Mouse (Mus musculus): ENCODE results near the gene Siah3. TPM values are rescaled to one million over a fixed set of nuclear protein-coding genes. Genes with fewer than 3 reads are reported as not detected.

Gene Siah3
- total RNA-seq, 2 experiments from 2014 or later: 6.2 to 6.5 TPM

- DNase-seq (ENCODE audit: low spot score in 2 of 2): no peak
Measured at GRCm38 (mm10) chr14:75461770-75462169, 6.0 kb downstream of the Siah3 start.

- DNase-seq (ENCODE audit: low spot score in 2 of 2): no peak
Measured at GRCm38 (mm10) chr14:75463171-75463570, 7.4 kb downstream of the Siah3 start.

GRCm38 (mm10) chr14:75468941-75469340, 13.2 kb downstream of the Siah3 start:
- DNase-seq (ENCODE audit: low spot score in 2 of 2): no peak

GRCm38 (mm10) chr14:75473061-75473930, 17.5 kb downstream of the Siah3 start:
- DNase-seq (ENCODE audit: low spot score in 2 of 2): no peak

GRCm38 (mm10) chr14:75475887-75476286, 20.1 kb downstream of the Siah3 start:
- no peak for DNase-seq (ENCODE audit: low spot score in 2 of 2)

GRCm38 (mm10) chr14:75482231-75483175, 26.7 kb downstream of the Siah3 start:
- DNase-seq (ENCODE audit: low spot score in 2 of 2): no peak

- no peak for DNase-seq (ENCODE audit: low spot score in 2 of 2)
Measured at GRCm38 (mm10) chr14:75483176-75483546, 27.4 kb downstream of the Siah3 start.

- no peak for DNase-seq (ENCODE audit: low spot score in 2 of 2)
Measured at GRCm38 (mm10) chr14:75487932-75488331, 32.1 kb downstream of the Siah3 start.

- DNase-seq (ENCODE audit: low spot score in 2 of 2): no peak
Measured at GRCm38 (mm10) chr14:75493555-75494194, 37.9 kb downstream of the Siah3 start.

GRCm38 (mm10) chr14:75494926-75495325, 39.1 kb downstream of the Siah3 start:
- DNase-seq (ENCODE audit: low spot score in 2 of 2): no peak

- DNase-seq (ENCODE audit: low spot score in 2 of 2): no peak
Measured at GRCm38 (mm10) chr14:75501501-75501990, 45.8 kb downstream of the Siah3 start.

GRCm38 (mm10) chr14:75502446-75502845, 46.7 kb downstream of the Siah3 start:
- DNase-seq (ENCODE audit: low spot score in 2 of 2): no peak

- no peak for DNase-seq (ENCODE audit: low spot score in 2 of 2)
Measured at GRCm38 (mm10) chr14:75504255-75504654, 48.5 kb downstream of the Siah3 start.

GRCm38 (mm10) chr14:75505126-75505840, 49.5 kb downstream of the Siah3 start:
- no peak for DNase-seq (ENCODE audit: low spot score in 2 of 2)

- no peak for DNase-seq (ENCODE audit: low spot score in 2 of 2)
Measured at GRCm38 (mm10) chr14:75506246-75506645, 50.5 kb downstream of the Siah3 start.

GRCm38 (mm10) chr14:75510125-75510524, 54.3 kb downstream of the Siah3 start:
- no peak for DNase-seq (ENCODE audit: low spot score in 2 of 2)

- no peak for DNase-seq (ENCODE audit: low spot score in 2 of 2)
Measured at GRCm38 (mm10) chr14:75512946-75513345, 57.2 kb downstream of the Siah3 start.

- no peak for DNase-seq (ENCODE audit: low spot score in 2 of 2)
Measured at GRCm38 (mm10) chr14:75516161-75516560, 60.4 kb downstream of the Siah3 start.

- DNase-seq (ENCODE audit: low spot score in 2 of 2): no peak
Measured at GRCm38 (mm10) chr14:75516917-75517595, 61.3 kb downstream of the Siah3 start.
